Mouse (Mus musculus) liver, embryonic 14.5 days (tissue): ENCODE results near the gene Npw. TPM values are rescaled to one million over a fixed set of nuclear protein-coding genes. Genes with fewer than 3 reads are reported as not detected.
A peak's percentile ranks its signal among the peaks of the same experiment; 100 is the strongest.
"Not testable (repeated sequence)": the region's sequence is repeated elsewhere in the genome, so short reads cannot be mapped to it uniquely, and the experiment has no call there.

Experiments used
- ATAC-seq: fragments of 200-750 bp; cut with Nextera tagmentation; 2 replicates; pipeline ENCODE4 v1.8.0; 2017; ENCODE audit warnings: moderate number of reproducible peaks, mild to moderate bottlenecking, moderate library complexity; ENCODE audit not compliant: insufficient read depth
- DNase-seq, 3 experiments: peaks; one replicate each; pipeline ENCODE4 v3.0.0-alpha.2; 2012 to 2013; ENCODE audit warnings: low read depth in 3 of 3, low spot score in 3 of 3
- H3K27ac ChIP-seq: fragments of 300-500 bp; sonication (generic); 2 replicates; pipeline ENCODE4 v1.5.1; 2014; ENCODE audit warnings: moderate library complexity, mild to moderate bottlenecking, control low read depth, inconsistent platforms
- H3K27me3 ChIP-seq: fragments of 300-500 bp; sonication (generic); 2 replicates; pipeline ENCODE4 v1.6.1; 2014; ENCODE audit warnings: mild to moderate bottlenecking, low read length, moderate library complexity; ENCODE audit not compliant: control insufficient read depth, insufficient read depth
- H3K36me3 ChIP-seq: fragments of 300-500 bp; sonication (generic); replicated peaks from 2 replicates; pipeline ENCODE4 v1.6.1; 2014; ENCODE audit warnings: low read depth; ENCODE audit not compliant: control insufficient read depth, insufficient read depth
- H3K4me1 ChIP-seq, 2 experiments: fragments of 200-500 bp in 1 of 2; fragments of 300-500 bp in 1 of 2; sonication (generic) in 1 of 2; replicated peaks; 2 replicates each; pipeline ENCODE4 v1.6.1; 2012 to 2014; ENCODE audit warnings: antibody characterized with exemption in 1 of 2, inconsistent platforms in 1 of 2, low read length in 1 of 2; ENCODE audit not compliant: control insufficient read depth in 2 of 2, insufficient read depth in 2 of 2
- H3K4me2 ChIP-seq: fragments of 300-500 bp; sonication (generic); 2 replicates; pipeline ENCODE4 v1.6.1; 2014; ENCODE audit warnings: low read depth, mild to moderate bottlenecking, control low read depth, moderate library complexity
- H3K4me3 ChIP-seq, 2 experiments: fragments of 200-500 bp in 1 of 2; fragments of 300-500 bp in 1 of 2; sonication (generic) in 1 of 2; 2 replicates each; pipeline ENCODE4 v1.5.1; 2012 to 2014; ENCODE audit warnings: low read depth in 2 of 2, low read length in 2 of 2, mild to moderate bottlenecking in 2 of 2, control low read depth in 1 of 2, inconsistent platforms in 1 of 2, moderate library complexity in 1 of 2; ENCODE audit not compliant: insufficient read depth in 1 of 2
- H3K9ac ChIP-seq: fragments of 300-500 bp; sonication (generic); replicated peaks from 2 replicates; pipeline ENCODE4 v1.6.1; 2014; ENCODE audit warnings: mild to moderate bottlenecking, control low read depth, moderate library complexity
- H3K9me3 ChIP-seq: fragments of 300-500 bp; sonication (generic); 2 replicates; pipeline ENCODE4 v1.6.1; 2016; ENCODE audit warnings: low read length, mixed read lengths; ENCODE audit not compliant: control insufficient read depth
- CTCF ChIP-seq: IDR thresholded peaks from 2 replicates; pipeline ENCODE4 v1.5.1; 2016; ENCODE audit warnings: antibody characterized with exemption, low read depth, control low read depth
- EP300 ChIP-seq: IDR thresholded peaks from 2 replicates; pipeline ENCODE4 v1.6.1; 2016; ENCODE audit warnings: antibody characterized with exemption, low read depth
- WGBS: fragments of 180-500 bp; shearing (Covaris S2); extraction: QIAGEN DNeasy Blood & Tissue Kit; methylation state at CpG from one replicate; pipeline ENCODE4 v1.1.7; 2014; ENCODE audit not compliant: insufficient replicate concordance; 5-methylcytosine and 5-hydroxymethylcytosine counted together
- polyA plus RNA-seq, 2 experiments: library from polyadenylated mRNA; depleted of rRNA in 1 of 2; stranded (reverse) in 1 of 2; unstranded in 1 of 2; fragments of >200 nt; fragmentation: Nextera tagmentation in 1 of 2; extraction: Ambion mirVana in 1 of 2; gene quantifications; 2 replicates each; pipeline versions ENCODE4 v1.2.1 to v1.2.3; 2012 to 2014

Gene Npw
- polyA plus RNA-seq, 2 experiments = 0.27 TPM; not detected in 1

DNA sequence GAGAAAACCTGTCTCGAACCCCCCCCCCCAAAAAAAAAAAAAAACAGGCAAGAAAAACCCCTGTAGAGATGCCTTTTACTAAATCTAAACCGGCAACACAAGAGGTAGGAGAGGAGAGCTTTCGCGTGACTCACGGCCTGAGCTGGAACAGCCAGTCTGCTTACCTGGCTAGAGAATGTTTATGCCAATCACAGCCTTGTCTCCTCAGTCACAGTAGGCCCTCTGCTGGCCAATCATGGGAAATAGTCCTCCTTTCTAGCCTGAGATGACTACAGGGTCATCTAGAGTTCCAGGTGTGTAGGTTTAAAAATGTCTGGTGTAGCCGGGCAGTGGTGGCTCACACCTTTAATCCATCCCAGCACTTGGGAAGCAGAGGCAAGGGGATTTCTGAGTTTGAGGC is 9.2 kb upstream of the Npw start:
- TF ChIP-seq EP300 (no peak), CTCF (peak; percentile 79)
- H3K4me2 ChIP-seq = no peak overlapping the region
- ATAC-seq (no peak), DNase-seq (peak in 2 of 3 experiments; percentile 50 to 51)
- peaks cover 21 to 27% of the 10 kb centered on the region in 2 experiments for H3K4me1 ChIP-seq
- H3K36me3 ChIP-seq = no peaks in the 10 kb centered on the region
- no peak overlapping the region for H3K27ac ChIP-seq
- 15% methylated on average over 5 of the region's 6 CpGs for WGBS
- H3K27me3 ChIP-seq = no peaks in the 10 kb centered on the region
- H3K9ac ChIP-seq = no peak overlapping the region
- no peak overlapping the region for H3K4me3 ChIP-seq
- no peaks in the 10 kb centered on the region for H3K9me3 ChIP-seq

DNA sequence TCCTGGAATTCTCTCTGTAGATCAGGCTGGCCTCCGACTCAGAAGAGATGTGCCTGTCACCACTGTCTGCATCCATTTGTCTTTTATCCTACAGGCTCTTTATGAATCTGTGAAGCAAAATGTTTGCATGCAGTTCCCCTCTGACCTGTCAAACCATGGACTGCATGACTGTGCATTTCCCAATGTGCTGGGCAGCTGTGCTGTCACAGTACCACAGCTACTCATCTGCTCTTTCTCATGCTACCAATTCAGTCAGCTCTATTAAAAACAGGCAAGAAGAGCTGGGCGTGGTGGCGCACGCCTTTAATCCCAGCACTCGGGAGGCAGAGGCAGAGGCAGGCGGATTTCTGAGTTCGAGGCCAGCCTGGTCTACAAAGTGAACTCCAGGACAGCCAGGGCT is 8.8 kb upstream of the Npw start:
- H3K36me3 ChIP-seq, ATAC-seq, H3K27me3 ChIP-seq, H3K27ac ChIP-seq, H3K4me2 ChIP-seq, H3K9me3 ChIP-seq, H3K9ac ChIP-seq, DNase-seq, H3K4me3 ChIP-seq: not testable (repeated sequence)
- 66% methylated on average over 7 of the region's 7 CpGs for WGBS
- H3K4me1 ChIP-seq = peaks cover 21 to 23% of the 10 kb centered on the region in 2 experiments

DNA sequence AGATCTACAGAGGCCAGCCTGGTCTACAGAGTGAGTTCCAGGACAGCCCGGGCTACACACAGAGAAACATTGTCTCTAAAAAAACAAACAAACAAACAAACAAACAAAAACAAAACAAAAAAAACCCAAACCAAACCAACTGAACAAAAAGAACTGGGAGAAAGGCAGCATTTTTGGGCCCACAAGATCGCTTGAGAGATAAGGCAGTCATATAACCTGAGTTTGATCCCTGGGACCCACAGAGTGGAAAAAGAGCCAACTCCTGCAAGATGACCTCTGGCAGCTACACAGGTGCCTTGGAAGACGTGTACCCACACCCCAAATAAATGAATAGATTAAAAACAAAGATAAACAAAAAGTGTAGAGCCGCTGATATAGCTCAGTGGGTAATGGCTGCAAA is 3.3 kb downstream of the Npw start:
- Histone ChIP-seq H3K36me3 (no peaks in the 10 kb centered on the region), H3K27me3 (peaks cover 48% of the 10 kb centered on the region), H3K9ac (no peak overlapping the region), H3K9me3 (no peaks in the 10 kb centered on the region), H3K4me3 (no peak overlapping the region), H3K27ac (no peak overlapping the region), H3K4me1 (peaks cover 0 to 4% of the 10 kb centered on the region in 2 experiments; a peak in 1 of 4 replicates), H3K4me2 (no peak overlapping the region)
- 64% methylated on average over 4 of the region's 4 CpGs for WGBS
- ATAC-seq (no peak), DNase-seq (no peak)
- TF ChIP-seq CTCF = no peak
- TF ChIP-seq EP300 = no peak

DNA sequence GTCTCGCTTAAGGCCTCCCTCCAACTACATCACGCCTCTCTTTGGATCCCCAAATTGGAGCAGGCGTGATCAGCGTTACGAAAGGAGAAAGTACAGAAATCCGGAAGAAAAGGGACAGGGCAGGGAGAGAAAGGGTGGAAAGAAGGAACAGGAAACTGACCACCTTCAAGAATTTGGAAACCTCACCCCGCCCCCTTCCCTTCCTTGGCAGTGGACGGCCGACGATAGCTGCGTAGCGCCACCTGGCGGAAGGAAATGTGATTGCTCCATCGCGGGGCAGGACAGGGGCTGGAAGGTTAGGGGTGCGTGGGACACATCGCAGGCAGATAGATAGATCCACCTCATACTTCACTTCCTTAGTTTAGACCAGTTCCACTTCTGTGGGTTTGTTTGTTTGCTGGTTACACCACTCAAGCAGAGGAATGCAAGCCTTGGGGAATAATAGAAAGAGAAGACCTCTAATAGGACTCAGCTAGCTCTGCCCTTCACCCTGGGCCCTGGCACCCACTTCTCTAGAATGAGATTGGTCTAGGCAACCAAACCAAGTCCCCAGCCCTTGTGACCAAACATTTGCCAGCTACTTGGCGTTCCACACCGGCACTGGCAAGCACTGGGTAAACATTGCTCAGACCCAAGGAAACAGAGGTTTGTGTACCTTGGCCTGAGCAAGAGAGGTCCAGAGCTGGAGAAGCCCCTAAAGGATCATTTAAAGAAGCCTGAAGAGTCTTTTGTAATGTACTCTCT is 4.1 kb downstream of the Npw start:
- peak overlapping the region in 1 of 2 experiments; percentile 28; a peak in 1 of 4 replicates for H3K4me3 ChIP-seq
- H3K4me1 ChIP-seq = peaks cover 0 to 4% of the 10 kb centered on the region in 2 experiments; a peak in 1 of 4 replicates
- peak in 1 of 3 experiments; percentile 57 for DNase-seq
- H3K27ac ChIP-seq = no peak overlapping the region
- ATAC-seq = peak; percentile 50; the same call in 1 of the 2 replicates
- H3K4me2 ChIP-seq = peak overlapping the region; percentile 36
- peaks cover 50% of the 10 kb centered on the region for H3K27me3 ChIP-seq
- no peak overlapping the region for H3K9ac ChIP-seq
- no peaks in the 10 kb centered on the region for H3K9me3 ChIP-seq
- WGBS = 4% methylated on average over 19 of the region's 19 CpGs
- no peaks in the 10 kb centered on the region for H3K36me3 ChIP-seq
- TF ChIP-seq EP300 (no peak), CTCF (peak; percentile 99)

DNA sequence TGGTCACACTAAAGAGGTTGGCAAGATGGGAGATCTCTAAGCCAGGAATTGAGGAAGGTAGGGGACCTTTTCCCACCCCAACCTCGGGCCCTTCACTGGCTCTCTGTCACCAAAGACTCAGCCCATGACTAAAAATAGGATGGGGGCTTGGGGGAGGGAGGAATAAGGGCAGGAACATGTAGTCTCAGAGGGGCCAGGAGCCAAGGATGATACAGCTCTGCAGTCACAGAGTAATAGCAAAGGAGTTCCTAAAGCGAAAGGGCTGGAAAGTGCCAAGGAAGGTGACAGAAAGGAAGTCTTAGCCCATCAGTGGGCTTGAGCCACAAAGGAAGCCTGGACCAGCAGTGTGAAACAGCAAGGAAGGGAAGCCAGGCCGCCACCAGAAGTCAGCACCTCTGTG is 6.4 kb downstream of the Npw start:
- no peak overlapping the region for H3K4me3 ChIP-seq
- H3K27me3 ChIP-seq = peaks cover 35% of the 10 kb centered on the region
- no peak for DNase-seq
- H3K9me3 ChIP-seq = no peaks in the 10 kb centered on the region
- H3K36me3 ChIP-seq = no peaks in the 10 kb centered on the region
- H3K27ac ChIP-seq = no peak overlapping the region
- ATAC-seq = no peak
- H3K4me2 ChIP-seq = no peak overlapping the region
- TF ChIP-seq CTCF (no peak), EP300 (no peak)
- no peak overlapping the region for H3K9ac ChIP-seq
- peaks cover 0 to 4% of the 10 kb centered on the region in 2 experiments; a peak in 1 of 4 replicates for H3K4me1 ChIP-seq
- 38% methylated on average over 3 of the region's 3 CpGs for WGBS
